Mouse (Mus musculus) CH12.LX (cell line): Measurements from ENCODE around the gene Gga1. TPM values are rescaled to one million over a fixed set of nuclear protein-coding genes. Genes with fewer than 3 reads are reported as not detected.

Experiments
- DNase-seq: peaks from one replicate; pipeline ENCODE4 v3.0.0-alpha.2; 2013; ENCODE audit errors: extremely low read depth
- H3K27ac ChIP-seq: 2 replicates; pipeline ENCODE4 v1.5.1; 2012; ENCODE audit warnings: low read depth, mild to moderate bottlenecking, control low read depth, moderate library complexity; ENCODE audit not compliant: insufficient read depth
- H3K27me3 ChIP-seq: replicated peaks from 2 replicates; pipeline ENCODE3; 2012; ENCODE audit warnings: inconsistent platforms
- H3K36me3 ChIP-seq, 2 experiments: replicated peaks in 1 of 2; 2 replicates each; pipeline versions ENCODE3 to v1.6.1; 2012; ENCODE audit warnings: inconsistent platforms in 1 of 2, low read length in 1 of 2, mild to moderate bottlenecking in 1 of 2, mixed read lengths in 1 of 2, moderate library complexity in 1 of 2; ENCODE audit not compliant: control insufficient read depth in 1 of 2, insufficient read depth in 1 of 2
- H3K4me1 ChIP-seq, 2 experiments: 2 replicates each; pipeline ENCODE4 v1.6.1; 2012; ENCODE audit warnings: inconsistent platforms in 1 of 2, moderate library complexity in 1 of 2; ENCODE audit not compliant: insufficient read depth in 2 of 2, control insufficient read depth in 1 of 2
- H3K4me2 ChIP-seq: 2 replicates; pipeline ENCODE4 v1.6.1; 2012; ENCODE audit warnings: low read depth, mild to moderate bottlenecking, control low read depth; ENCODE audit not compliant: poor library complexity, insufficient read depth, severe bottlenecking
- H3K4me3 ChIP-seq, 3 experiments: fragments of 150-350 bp in 1 of 3; sonication (generic) in 1 of 3; replicated peaks in 1 of 3; 2 replicates each; pipeline versions ENCODE3 to v1.5.1; 2011 to 2012; ENCODE audit warnings: low read depth in 2 of 3, low read length in 2 of 3, mild to moderate bottlenecking in 2 of 3, moderate library complexity in 2 of 3, control low read depth in 1 of 3, improper control_type of control experiment in 1 of 3, inconsistent platforms in 1 of 3, mixed read lengths in 1 of 3; ENCODE audit not compliant: poor library complexity in 1 of 3
- H3K79me2 ChIP-seq: replicated peaks from 2 replicates; pipeline ENCODE4 v1.6.1; 2012; ENCODE audit warnings: mild to moderate bottlenecking, moderate library complexity; ENCODE audit not compliant: control insufficient read depth, poor library complexity, insufficient read depth, severe bottlenecking; ENCODE audit errors: extremely low read depth
- H3K9ac ChIP-seq: 2 replicates; pipeline ENCODE4 v1.6.1; 2012; ENCODE audit warnings: low read depth, mild to moderate bottlenecking, control low read depth, moderate library complexity; ENCODE audit not compliant: insufficient read depth
- H3K9me3 ChIP-seq: replicated peaks from 2 replicates; pipeline ENCODE3; 2012; ENCODE audit warnings: low read length, inconsistent platforms, mixed read lengths
- BHLHE40 ChIP-seq: IDR thresholded peaks from 2 replicates; pipeline ENCODE4 v1.6.1; 2011; ENCODE audit warnings: mild to moderate bottlenecking, low read depth, low read length, improper control_type of control experiment
- CHD1 ChIP-seq: IDR thresholded peaks from 2 replicates; pipeline ENCODE4 v1.6.1; 2012; ENCODE audit warnings: low read depth, low read length, improper control_type of control experiment, inconsistent platforms
- E2F4 ChIP-seq: IDR thresholded peaks from 2 replicates; pipeline ENCODE4 v1.6.1; 2011; ENCODE audit warnings: low read depth, low read length, improper control_type of control experiment; ENCODE audit not compliant: insufficient replicate concordance
- ELF1 ChIP-seq: IDR thresholded peaks from 2 replicates; pipeline ENCODE4 v1.6.1; 2014; ENCODE audit warnings: low read depth, mild to moderate bottlenecking, inconsistent platforms, low read length, improper control_type of control experiment
- EP300 ChIP-seq: IDR thresholded peaks from 2 replicates; pipeline ENCODE4 v1.6.1; 2011; ENCODE audit warnings: low read length, improper control_type of control experiment
- ETS1 ChIP-seq: conservative IDR thresholded peaks from 2 replicates; pipeline ENCODE4 v1.6.1; 2012; ENCODE audit warnings: low read depth, mild to moderate bottlenecking, inconsistent platforms, low read length, improper control_type of control experiment, moderate library complexity
- GABPA ChIP-seq: IDR thresholded peaks from 2 replicates; pipeline ENCODE4 v1.6.1; 2012; ENCODE audit warnings: low read depth, low read length, improper control_type of control experiment, inconsistent platforms; ENCODE audit not compliant: insufficient replicate concordance
- IRF4 ChIP-seq: IDR thresholded peaks from 2 replicates; pipeline ENCODE4 v1.6.1; 2014; ENCODE audit warnings: low read depth, mild to moderate bottlenecking, inconsistent platforms, low read length, improper control_type of control experiment
- JUN ChIP-seq: IDR thresholded peaks from 2 replicates; pipeline ENCODE4 v1.6.1; 2011; ENCODE audit warnings: low read depth, mild to moderate bottlenecking, low read length, improper control_type of control experiment, moderate library complexity; ENCODE audit not compliant: insufficient read depth
- JUND ChIP-seq: conservative IDR thresholded peaks from 2 replicates; pipeline ENCODE4 v1.6.1; 2011; ENCODE audit warnings: low read depth, low read length, improper control_type of control experiment
- KAT2A ChIP-seq: IDR thresholded peaks from 2 replicates; pipeline ENCODE4 v1.6.1; 2012; ENCODE audit warnings: low read length, improper control_type of control experiment, inconsistent platforms; ENCODE audit not compliant: insufficient replicate concordance
- MAFK ChIP-seq: IDR thresholded peaks from 2 replicates; pipeline ENCODE4 v1.6.1; 2011; ENCODE audit warnings: low read length, improper control_type of control experiment; ENCODE audit not compliant: insufficient replicate concordance
- MAX ChIP-seq: IDR thresholded peaks from 2 replicates; pipeline ENCODE4 v1.6.1; 2011; ENCODE audit warnings: low read length, improper control_type of control experiment
- MEF2A ChIP-seq: IDR thresholded peaks from 2 replicates; pipeline ENCODE4 v1.6.1; 2014; ENCODE audit warnings: low read depth, mild to moderate bottlenecking, inconsistent platforms, low read length, improper control_type of control experiment, borderline replicate concordance
- MYC ChIP-seq: IDR thresholded peaks from 2 replicates; pipeline ENCODE4 v1.6.1; 2011; ENCODE audit warnings: low read depth, mild to moderate bottlenecking, improper control_type of control experiment, low read length
- POLR2A ChIP-seq: IDR thresholded peaks from 2 replicates; pipeline ENCODE4 v1.6.1; 2011; ENCODE audit warnings: low read depth, mild to moderate bottlenecking, improper control_type of control experiment, low read length
- POLR2AphosphoS2 ChIP-seq: IDR thresholded peaks from 2 replicates; pipeline ENCODE4 v1.6.1; 2011; ENCODE audit warnings: low read depth, low read length, improper control_type of control experiment
- RAD21 ChIP-seq: IDR thresholded peaks from 2 replicates; pipeline ENCODE4 v1.6.1; 2011; ENCODE audit warnings: low read depth, mild to moderate bottlenecking, low read length, improper control_type of control experiment, moderate library complexity
- RCOR1 ChIP-seq: conservative IDR thresholded peaks from 2 replicates; pipeline ENCODE4 v1.6.1; 2012; ENCODE audit warnings: low read depth, mild to moderate bottlenecking, inconsistent platforms, low read length, improper control_type of control experiment
- SIN3A ChIP-seq: IDR thresholded peaks from 2 replicates; pipeline ENCODE4 v1.6.1; 2012; ENCODE audit warnings: low read length, improper control_type of control experiment, inconsistent platforms
- SMC3 ChIP-seq: IDR thresholded peaks from 2 replicates; pipeline ENCODE4 v1.6.1; 2011; ENCODE audit warnings: low read depth, low read length, improper control_type of control experiment
- TCF12 ChIP-seq: IDR thresholded peaks from 2 replicates; pipeline ENCODE4 v1.6.1; 2014; ENCODE audit warnings: low read depth, mild to moderate bottlenecking, inconsistent platforms, low read length, improper control_type of control experiment
- UBTF ChIP-seq: IDR thresholded peaks from 2 replicates; pipeline ENCODE4 v1.6.1; 2012; ENCODE audit warnings: low read depth, mild to moderate bottlenecking, inconsistent platforms, low read length, improper control_type of control experiment, moderate library complexity
- USF1 ChIP-seq: IDR thresholded peaks from 2 replicates; pipeline ENCODE4 v1.6.1; 2014; ENCODE audit warnings: low read depth, mild to moderate bottlenecking, inconsistent platforms, low read length, improper control_type of control experiment
- USF2 ChIP-seq: conservative IDR thresholded peaks from 2 replicates; pipeline ENCODE4 v1.6.1; 2011; ENCODE audit warnings: low read depth, low read length, improper control_type of control experiment
- ZKSCAN1 ChIP-seq: IDR thresholded peaks from 2 replicates; pipeline ENCODE4 v1.6.1; 2012; ENCODE audit warnings: low read depth, inconsistent platforms, low read length, improper control_type of control experiment, borderline replicate concordance
- ZMIZ1 ChIP-seq: IDR thresholded peaks from 2 replicates; pipeline ENCODE4 v1.6.1; 2012; ENCODE audit warnings: low read depth, mild to moderate bottlenecking, inconsistent platforms, low read length, improper control_type of control experiment
- ZNF384 ChIP-seq: IDR thresholded peaks from 2 replicates; pipeline ENCODE4 v1.6.1; 2012; ENCODE audit warnings: low read depth, low read length, improper control_type of control experiment, inconsistent platforms
- dilution Hi-C: fragments of 300-500 bp; cut with MboI; formaldehyde crosslinking; loops from 2 replicates; pipeline ENCODE4 v1.14.3; 2020; ENCODE audit warnings: low sequenced_read_pairs; ENCODE audit not compliant: extremely low pct_unique_long_range_greater_than_20kb, extremely low pct_ligation_motif_present
- in situ Hi-C: fragments of 300-500 bp; cut with MboI; formaldehyde crosslinking; loops from 3 replicates; pipeline ENCODE4 v1.14.3; 2019; ENCODE audit warnings: low sequenced_read_pairs, low pct_ligation_motif_present, low pct_unique_long_range_greater_than_20kb, mixed read lengths
- polyA plus RNA-seq: library from polyadenylated mRNA; unstranded; fragments of >175 nt; gene quantifications from 2 replicates; pipeline ENCODE4 v1.2.1, GENCODE M21; 2012; ENCODE audit warnings: low read depth; ENCODE audit not compliant: insufficient read length
- total RNA-seq, 2 experiments: library from RNA; depleted of rRNA; stranded (reverse); fragments of 300-350 nt in 1 of 2; fragments of >200 nt in 1 of 2; gene quantifications; 2 replicates each; pipeline ENCODE4 v1.2.3; 2012 to 2014

Gene Gga1
- total and polyA plus RNA-seq, 3 experiments = 5.7 to 24.5 (median 13.7) TPM

DNA sequence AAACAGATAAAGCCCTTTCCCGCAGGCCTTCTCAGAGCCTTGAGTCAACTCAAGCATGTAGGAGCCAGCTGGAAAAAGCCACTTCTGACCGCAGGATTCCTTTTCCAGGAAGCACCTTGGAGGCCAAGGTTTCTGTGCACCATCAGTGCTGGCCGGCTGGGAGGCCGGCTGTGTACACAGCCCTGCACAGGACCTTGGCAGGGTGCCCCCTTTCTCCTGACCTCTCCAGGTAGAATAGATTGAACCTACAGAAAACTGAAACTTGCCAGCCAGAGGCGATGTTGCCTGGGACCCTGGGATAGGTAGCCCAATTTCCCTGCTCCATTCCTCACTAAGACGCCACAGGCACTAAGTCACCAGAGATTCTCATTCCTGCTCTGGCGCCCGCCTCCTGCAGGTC lies 31.1 kb upstream of the Gga1 start:
- no peak overlapping the region for H3K4me2 ChIP-seq
- no peaks in the 10 kb centered on the region for H3K79me2 ChIP-seq
- no peaks in the 10 kb centered on the region for H3K36me3 ChIP-seq
- dilution Hi-C loops = loop anchor here (25.0 kb wide), 1 partner anchor 109 kb away; no protein-coding TSS in a partner anchor
- peaks cover 96% of the 10 kb centered on the region for H3K27me3 ChIP-seq
- DNase-seq = no peak
- no peak overlapping the region for H3K27ac ChIP-seq
- TF ChIP-seq POLR2A = no peak
- TF ChIP-seq RCOR1 = no peak
- no peak for TF ChIP-seq CHD1
- no peak for TF ChIP-seq ELF1
- no peak for TF ChIP-seq SIN3A
- no peak for TF ChIP-seq JUND
- TF ChIP-seq ZKSCAN1 = no peak
- TF ChIP-seq, all 38 proteins: peak for 0
- H3K9me3 ChIP-seq = no peaks in the 10 kb centered on the region
- peaks cover 4 to 20% of the 10 kb centered on the region in 2 experiments; a peak in 3 of 4 replicates for H3K4me1 ChIP-seq
- in situ Hi-C loops = loop anchor here (10.0 kb wide), 1 partner anchor 221 kb away; no protein-coding TSS in a partner anchor
- no peak overlapping the region for H3K9ac ChIP-seq
- H3K4me3 ChIP-seq = no peak overlapping the region

DNA sequence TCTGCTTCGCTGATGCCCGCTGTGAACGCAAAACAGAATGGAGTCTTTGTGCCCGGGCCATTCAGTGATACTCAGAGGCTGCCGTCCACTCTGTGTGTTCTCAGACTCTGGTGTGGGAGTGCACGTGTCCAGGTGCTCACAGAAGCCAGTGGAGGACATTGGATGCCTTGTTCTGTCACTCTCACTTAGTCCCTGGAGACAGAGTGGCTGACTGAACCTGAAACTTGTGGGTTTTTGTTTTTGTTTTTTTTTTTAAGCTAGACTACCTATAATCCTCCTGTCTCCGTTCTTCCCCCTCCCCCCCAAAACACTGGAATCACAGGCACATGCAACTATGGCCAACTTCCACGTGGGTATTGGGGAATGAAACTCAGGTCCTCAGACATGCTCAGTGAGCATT lies 30.6 kb upstream of the Gga1 start:
- no peak overlapping the region for H3K27ac ChIP-seq
- dilution Hi-C loops (loop anchor here (25.0 kb wide), 1 partner anchor 109 kb away; no protein-coding TSS in a partner anchor), in situ Hi-C loops (loop anchor here (10.0 kb wide), 1 partner anchor 222 kb away; no protein-coding TSS in a partner anchor)
- peak; percentile 28 for DNase-seq
- no peaks in the 10 kb centered on the region for H3K9me3 ChIP-seq
- peaks cover 96% of the 10 kb centered on the region for H3K27me3 ChIP-seq
- H3K4me2 ChIP-seq = no peak overlapping the region
- H3K36me3 ChIP-seq = no peaks in the 10 kb centered on the region
- no peaks in the 10 kb centered on the region for H3K79me2 ChIP-seq
- no peak overlapping the region for H3K9ac ChIP-seq
- peaks cover 4 to 20% of the 10 kb centered on the region in 2 experiments; a peak in 3 of 4 replicates for H3K4me1 ChIP-seq
- no peak for TF ChIP-seq POLR2A
- no peak for TF ChIP-seq UBTF
- TF ChIP-seq RCOR1 = no peak
- TF ChIP-seq ETS1 = peak; percentile 24; the same call in 1 of the 2 replicates
- peak; percentile 47; the same call in 1 of the 2 replicates for TF ChIP-seq TCF12
- TF ChIP-seq MAFK = 0 out of 2 replicates have a peak, but pooled peaks have one; percentile 44
- peak; percentile 45; the same call in 1 of the 2 replicates for TF ChIP-seq MYC
- peak; percentile 94 for TF ChIP-seq BHLHE40
- TF ChIP-seq ELF1 = no peak
- TF ChIP-seq JUN = peak; percentile 32; the same call in 1 of the 2 replicates
- no peak for TF ChIP-seq POLR2AphosphoS2
- no peak for TF ChIP-seq GABPA
- no peak for TF ChIP-seq KAT2A
- no peak for TF ChIP-seq USF2
- TF ChIP-seq SMC3 = no peak
- TF ChIP-seq RAD21 = no peak
- no peak for TF ChIP-seq ZMIZ1
- TF ChIP-seq ZNF384 = peak; percentile 78
- TF ChIP-seq USF1 = no peak
- TF ChIP-seq E2F4 = no peak
- 0 out of 2 replicates have a peak, but pooled peaks have one; percentile 49 for TF ChIP-seq JUND
- peak; percentile 93 for TF ChIP-seq IRF4
- 0 out of 2 replicates have a peak, but pooled peaks have one; percentile 16 for TF ChIP-seq MEF2A
- 0 out of 2 replicates have a peak, but pooled peaks have one; percentile 27 for TF ChIP-seq MAX
- peak; percentile 67 for TF ChIP-seq EP300
- no peak overlapping the region for H3K4me3 ChIP-seq
